Comparison of ENCODE assay signal across 11 mouse cellular contexts in the genomic region with DNA sequence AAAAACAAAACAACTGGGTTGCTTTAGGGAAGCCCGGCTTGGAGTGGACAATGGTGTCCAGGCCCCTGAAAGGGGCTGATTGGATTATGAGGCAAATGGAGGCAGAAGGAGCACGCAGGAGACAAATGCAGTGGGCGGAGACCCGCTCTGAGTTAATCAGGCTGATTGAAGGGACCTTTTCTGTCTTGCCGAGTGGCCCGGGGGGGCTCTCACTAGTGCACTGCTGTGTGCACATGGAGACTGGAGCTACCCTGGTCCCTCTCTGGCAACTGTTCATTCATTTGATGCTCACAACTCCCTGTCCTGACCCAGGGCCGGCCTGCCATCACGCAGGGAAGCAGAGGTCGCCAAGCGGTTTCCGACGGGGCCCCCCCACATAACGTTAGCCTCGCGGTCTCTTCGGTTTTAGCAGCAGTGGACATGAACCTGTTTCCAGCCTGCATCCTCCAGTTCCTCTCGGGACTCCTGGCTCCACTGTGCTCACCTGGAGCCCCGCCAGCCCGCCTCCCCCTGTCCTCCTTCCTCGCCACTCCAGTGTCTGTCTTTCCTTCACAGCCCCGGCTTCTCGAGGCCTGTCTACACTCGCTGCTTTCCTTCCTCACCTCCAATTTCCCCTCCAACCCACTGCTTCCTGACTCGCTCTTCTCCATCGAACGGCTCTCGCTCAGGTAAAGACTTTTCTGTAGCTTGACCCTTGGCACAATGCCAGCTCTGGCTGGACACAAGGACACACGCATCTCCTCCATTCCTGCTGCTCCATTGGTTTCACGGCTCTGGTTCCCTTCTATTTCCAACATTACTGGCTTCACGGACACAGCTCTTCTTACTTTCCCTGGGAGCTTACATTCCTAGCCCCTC. TPM values are rescaled to one million over a fixed set of nuclear protein-coding genes. Genes with fewer than 3 reads are reported as not detected.
DNase-seq lines count a peak whose midpoint lies in the region; ATAC-seq lines count a peak whose summit lies in the region.
"Had no signal": no experiment of that assay in that cellular context is flagged by ENCODE, and none has a peak within 500 bp of the region (broad histone marks: within the 10 kb centered on the region; RNA-seq: fewer than 3 reads in every experiment).

No protein-coding gene starts in this region.

- H3K36me3 ChIP-seq in forebrain, embryonic 13.5 days (ENCODE audit: poor library complexity, severe bottlenecking), result peaks cover 41% of the 10 kb centered on the region

- DNase-seq in cerebellum, adult 11-12 months, result peak; percentile 31
- peak; percentile 33 for DNase-seq in right cerebral cortex, postnatal 14 days
- no peak for DNase-seq in right cerebral cortex, postnatal 36 days (ENCODE audit: low spot score in 2 of 2)
- DNase-seq in retina, embryonic 14.5 days (ENCODE audit: low spot score), result peak; percentile 60
- no peak for DNase-seq in urinary bladder, postnatal 36 days (ENCODE audit: low spot score in 2 of 2)
- DNase-seq in spleen, adult 18-20 months, result no peak

- ATAC-seq in cerebellum, adult (ENCODE audit: insufficient number of reproducible peaks, low FRiP score, low TSS enrichment), result no peak
- ATAC-seq in forebrain, embryonic 13.5 days, result peak; percentile 76
- ATAC-seq: Patski had no signal

- no peak overlapping the region for H3K4me3 ChIP-seq in forebrain, embryonic 13.5 days

- peaks cover 37% of the 10 kb centered on the region for H3K4me1 ChIP-seq in forebrain, embryonic 13.5 days

- H3K27ac ChIP-seq in forebrain, embryonic 13.5 days, result peak overlapping the region; percentile 69
- H3K27ac ChIP-seq: macrophage had no signal

- 16% methylated on average over 30 of the region's 30 CpGs for whole genome bisulfite sequencing in forebrain, embryonic 13.5 days

- H3K4me2 ChIP-seq in forebrain, embryonic 13.5 days, result peak overlapping the region; percentile 47

- peak overlapping the region; percentile 34; the same call in 1 of the 2 replicates for H3K9ac ChIP-seq in forebrain, embryonic 13.5 days

- H3K9me3 ChIP-seq in forebrain, embryonic 13.5 days (replicated peaks), result peaks cover 17% of the 10 kb centered on the region

- no peaks in the 10 kb centered on the region for H3K27me3 ChIP-seq in forebrain, embryonic 13.5 days
- H3K27me3 ChIP-seq: Patski had no signal

RNA-seq across cellular contexts. Expression of a gene that starts 54.0 kb away (rescaled TPM):
- 0.99 and 1.5 TPM in 2 replicates for polyA plus RNA-seq in forebrain, embryonic 13.5 days (2015; fragmentation: Nextera tagmentation; extraction: Ambion mirVana)
- polyA plus RNA-seq: large intestine, adult 2 months; macrophage; Patski had no signal

Comparison
In these comparisons a context has a peak if more than half of its experiments do, and no peak if none do; other contexts are left out.
1. DNase-seq: peak in cerebellum, adult 11-12 months (single experiment), right cerebral cortex, postnatal 14 days (single experiment) and retina, embryonic 14.5 days (single experiment); none in right cerebral cortex, postnatal 36 days (0 of 2), urinary bladder, postnatal 36 days (0 of 2) and spleen, adult 18-20 months (0 of 2).